Mouse (Mus musculus) induced T-regulatory cell, adult 2 months (primary cell): ENCODE measurements around the gene Gm14147.
"Not testable (repeated sequence)": the region's sequence is repeated elsewhere in the genome, so short reads cannot be mapped to it uniquely, and the experiment has no call there.

ENCODE experiments used
- DNase-seq: peaks from one replicate; pipeline ENCODE4 v3.0.0-alpha.2; 2012; ENCODE audit warnings: low read depth

Gene Gm14147

DNA sequence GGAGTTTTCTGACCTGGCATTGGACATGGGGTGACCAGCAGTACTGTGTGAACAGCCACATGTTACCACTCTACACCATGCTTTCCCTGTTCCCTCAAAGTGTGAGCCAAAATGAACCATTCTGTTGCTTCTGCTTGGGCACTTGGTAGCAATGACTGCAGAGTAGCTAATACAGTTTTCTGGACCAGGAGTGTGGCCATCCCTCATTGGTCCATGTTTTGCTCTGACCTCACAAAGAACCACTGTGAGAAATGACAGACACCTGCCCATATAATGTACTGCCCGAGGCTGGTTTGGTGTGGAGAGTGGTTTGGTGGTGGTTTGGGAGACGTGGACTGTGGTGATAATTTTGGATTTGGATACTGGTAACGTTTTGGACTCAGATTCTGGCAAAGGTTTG lies at the start of gene Gm14147:
Gm14147 (plus strand) TSS at position 301 of the 400 bp plus-strand sequence.
- DNase-seq, result not testable (repeated sequence)

GRCm38 (mm10) chr2:151056637-151057036 lies 41.4 kb upstream of the Gm14147 start:
- DNase-seq, result no peak

- DNase-seq, result not testable (repeated sequence)
Measured at GRCm38 (mm10) chr2:151092250-151092649, 5.8 kb upstream of the Gm14147 start, which contains the start of gene Gm14151. Gm14151 (minus strand) TSS chr2:151092350.
